Mouse (Mus musculus) heart, embryonic 15.5 days (tissue): ENCODE data around the gene Tspan3. TPM values are rescaled to one million over a fixed set of nuclear protein-coding genes. Genes with fewer than 3 reads are reported as not detected.

Experiments used
- ATAC-seq: fragments of 200-750 bp; cut with Nextera tagmentation; replicated peaks from 2 replicates; pipeline ENCODE4 v1.8.0; 2017; ENCODE audit warnings: low read depth, moderate TSS enrichment; ENCODE audit not compliant: insufficient number of reproducible peaks, insufficient read depth, low FRiP score
- H3K27ac ChIP-seq: fragments of 300-500 bp; sonication (generic); 2 replicates; pipeline ENCODE4 v1.5.1; 2015; ENCODE audit warnings: mild to moderate bottlenecking, inconsistent platforms
- H3K27me3 ChIP-seq: fragments of 300-500 bp; sonication (generic); 2 replicates; pipeline ENCODE4 v1.6.1; 2015; ENCODE audit warnings: inconsistent platforms
- H3K36me3 ChIP-seq: fragments of 300-500 bp; sonication (generic); 2 replicates; pipeline ENCODE4 v1.6.1; 2015; ENCODE audit warnings: mild to moderate bottlenecking, inconsistent platforms
- H3K4me1 ChIP-seq: fragments of 300-500 bp; sonication (generic); replicated peaks from 2 replicates; pipeline ENCODE4 v1.6.1; 2015; ENCODE audit warnings: inconsistent platforms
- H3K4me2 ChIP-seq: fragments of 300-500 bp; sonication (generic); 2 replicates; pipeline ENCODE4 v1.6.1; 2015; ENCODE audit warnings: inconsistent platforms, mild to moderate bottlenecking, moderate library complexity
- H3K4me3 ChIP-seq: fragments of 300-500 bp; sonication (generic); 2 replicates; pipeline ENCODE4 v1.5.1; 2015; ENCODE audit warnings: mild to moderate bottlenecking, inconsistent platforms
- H3K9ac ChIP-seq: fragments of 300-500 bp; sonication (generic); 2 replicates; pipeline ENCODE4 v1.6.1; 2015; ENCODE audit warnings: mild to moderate bottlenecking, inconsistent platforms
- H3K9me3 ChIP-seq: fragments of 300-500 bp; sonication (generic); replicated peaks from 2 replicates; pipeline ENCODE4 v1.6.1; 2016; ENCODE audit warnings: inconsistent platforms
- WGBS: fragments of 180-500 bp; shearing (Covaris S2); methylation state at CpG from one replicate; pipeline ENCODE4 v1.1.7; 2015; ENCODE audit warnings: mixed read lengths; 5-methylcytosine and 5-hydroxymethylcytosine counted together
- polyA plus RNA-seq: library from polyadenylated mRNA; unstranded; fragments of >200 nt; fragmentation: Nextera tagmentation; extraction: Ambion mirVana; gene quantifications from 2 replicates; pipeline ENCODE4 v1.2.1, GENCODE M21; 2015

The Tspan3 gene
- polyA plus RNA-seq, 1 experiment from 2014 or later: 378 TPM

DNA sequence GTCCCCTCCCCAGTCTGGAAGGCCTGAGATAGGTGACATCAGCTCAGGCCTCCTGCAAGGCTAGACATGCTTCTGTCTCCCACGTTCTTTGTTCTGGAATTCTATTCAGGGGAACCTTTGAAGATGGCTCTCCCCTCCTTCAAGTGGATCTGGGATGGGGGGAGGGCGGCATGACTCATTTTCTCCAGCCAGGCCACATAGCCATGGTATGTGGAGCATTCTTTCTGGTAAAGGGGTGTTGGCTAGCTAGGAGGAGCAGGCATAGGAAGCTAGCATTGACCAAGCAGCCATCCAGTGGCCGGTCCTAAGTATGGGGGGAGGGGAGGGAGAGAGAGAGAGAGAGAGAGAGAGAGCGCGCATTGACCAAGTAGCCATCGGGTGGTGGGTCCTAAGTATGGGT is 57.8 kb downstream of the Tspan3 start:
- Histone ChIP-seq H3K9me3 (no peaks in the 10 kb centered on the region), H3K27ac (no peak overlapping the region), H3K4me1 (peaks cover 14% of the 10 kb centered on the region; the same call in 1 of the 2 replicates), H3K4me2 (no peak overlapping the region), H3K36me3 (no peaks in the 10 kb centered on the region), H3K4me3 (no peak overlapping the region), H3K27me3 (no peaks in the 10 kb centered on the region), H3K9ac (no peak overlapping the region)
- ATAC-seq: no peak
- WGBS: 49% methylated on average over 6 of the region's 6 CpGs

DNA sequence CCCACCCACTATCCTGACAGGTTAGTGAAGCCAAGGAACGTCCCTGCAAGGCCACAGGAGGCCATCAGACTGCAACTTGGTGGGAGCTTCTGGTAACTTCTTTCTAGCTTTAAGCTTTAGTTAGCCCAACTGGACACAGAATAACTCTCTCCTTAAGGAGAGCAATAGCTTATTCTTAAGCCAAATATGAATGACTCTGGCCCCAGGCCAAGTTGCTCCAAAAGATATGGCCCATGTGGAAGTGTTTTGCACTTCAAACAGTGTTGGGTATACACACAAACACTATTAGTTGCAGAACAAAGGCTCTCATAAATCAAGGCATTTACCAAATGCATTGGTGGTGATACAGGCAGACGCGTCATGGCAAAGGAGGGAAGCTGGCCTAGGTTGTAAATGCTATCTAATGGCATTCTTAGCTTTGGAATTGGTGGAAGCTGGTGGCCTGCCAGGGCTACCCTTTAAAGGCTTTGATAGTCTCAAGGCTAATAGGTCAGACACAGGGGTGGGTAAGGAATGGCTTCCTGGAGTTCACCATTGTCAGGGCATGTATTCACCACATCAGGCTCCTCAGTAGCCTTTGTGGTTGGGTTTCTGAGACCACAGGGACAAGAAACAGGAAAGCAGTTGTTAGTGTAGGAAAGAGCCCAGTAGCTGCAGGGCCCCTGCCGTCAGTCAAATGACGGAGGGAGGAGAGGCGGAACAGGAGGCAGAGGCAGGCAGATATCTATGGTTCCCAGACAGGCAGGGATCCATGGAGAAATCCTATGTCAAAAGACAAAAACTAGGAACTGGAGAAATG is 58.8 kb downstream of the Tspan3 start:
- no peaks in the 10 kb centered on the region for H3K36me3 ChIP-seq
- no peak overlapping the region for H3K4me2 ChIP-seq
- H3K9me3 ChIP-seq: no peaks in the 10 kb centered on the region
- H3K27me3 ChIP-seq: no peaks in the 10 kb centered on the region
- peaks cover 14% of the 10 kb centered on the region; the same call in 1 of the 2 replicates for H3K4me1 ChIP-seq
- H3K9ac ChIP-seq: no peak overlapping the region
- ATAC-seq: no peak
- WGBS: 74% methylated on average over 6 of the region's 6 CpGs
- no peak overlapping the region for H3K27ac ChIP-seq
- H3K4me3 ChIP-seq: no peak overlapping the region

DNA sequence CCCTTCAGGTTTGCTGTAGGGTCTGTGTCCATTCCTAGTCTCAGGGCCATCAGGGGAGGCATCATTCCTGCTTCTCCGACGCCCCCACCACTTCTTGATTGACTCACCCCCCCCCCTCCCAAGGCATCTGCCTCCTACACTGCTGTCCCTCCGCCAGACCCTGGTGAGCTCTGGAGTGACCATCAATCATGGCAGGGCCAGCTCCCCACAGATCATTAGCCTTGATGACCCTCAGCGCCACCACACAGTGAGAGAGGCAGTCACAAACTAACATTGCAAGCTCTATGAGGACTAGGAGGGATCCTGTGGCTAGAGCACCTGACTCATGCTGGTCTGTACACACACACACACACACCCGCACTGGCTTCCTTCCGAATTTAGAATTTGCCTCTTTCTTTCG is 60.4 kb downstream of the Tspan3 start:
- 59% methylated on average over 7 of the region's 7 CpGs for WGBS
- Histone ChIP-seq H3K9me3 (no peaks in the 10 kb centered on the region), H3K4me2 (no peak overlapping the region), H3K27ac (no peak overlapping the region), H3K4me1 (peaks cover 14% of the 10 kb centered on the region; the same call in 1 of the 2 replicates), H3K4me3 (no peak overlapping the region), H3K27me3 (no peaks in the 10 kb centered on the region), H3K9ac (no peak overlapping the region), H3K36me3 (no peaks in the 10 kb centered on the region)
- no peak for ATAC-seq

DNA sequence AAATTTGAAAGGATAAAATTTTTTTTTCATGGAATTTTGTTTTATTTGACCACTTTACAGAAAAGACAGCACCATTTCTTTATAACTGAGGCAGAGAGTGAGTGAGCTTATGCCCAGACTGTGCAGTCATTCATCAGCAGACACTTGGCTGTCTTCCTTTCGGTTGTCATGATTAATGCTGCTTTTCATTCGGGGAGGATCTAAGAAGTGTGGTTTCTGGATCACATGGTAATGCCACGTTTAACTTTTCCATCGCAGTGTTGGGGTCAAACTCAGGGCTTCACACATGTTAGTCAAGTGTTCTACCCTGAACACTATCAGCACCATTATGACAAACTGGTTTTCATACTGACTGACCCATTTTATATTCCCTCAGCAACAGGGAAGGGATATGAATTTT is 64.3 kb downstream of the Tspan3 start:
- ATAC-seq: no peak
- Histone ChIP-seq H3K27ac (no peak overlapping the region), H3K4me3 (no peak overlapping the region), H3K36me3 (no peaks in the 10 kb centered on the region), H3K9me3 (no peaks in the 10 kb centered on the region), H3K27me3 (no peaks in the 10 kb centered on the region), H3K4me1 (no peaks in the 10 kb centered on the region), H3K4me2 (no peak overlapping the region), H3K9ac (no peak overlapping the region)
- WGBS: 41% methylated on average over 4 of the region's 4 CpGs

DNA sequence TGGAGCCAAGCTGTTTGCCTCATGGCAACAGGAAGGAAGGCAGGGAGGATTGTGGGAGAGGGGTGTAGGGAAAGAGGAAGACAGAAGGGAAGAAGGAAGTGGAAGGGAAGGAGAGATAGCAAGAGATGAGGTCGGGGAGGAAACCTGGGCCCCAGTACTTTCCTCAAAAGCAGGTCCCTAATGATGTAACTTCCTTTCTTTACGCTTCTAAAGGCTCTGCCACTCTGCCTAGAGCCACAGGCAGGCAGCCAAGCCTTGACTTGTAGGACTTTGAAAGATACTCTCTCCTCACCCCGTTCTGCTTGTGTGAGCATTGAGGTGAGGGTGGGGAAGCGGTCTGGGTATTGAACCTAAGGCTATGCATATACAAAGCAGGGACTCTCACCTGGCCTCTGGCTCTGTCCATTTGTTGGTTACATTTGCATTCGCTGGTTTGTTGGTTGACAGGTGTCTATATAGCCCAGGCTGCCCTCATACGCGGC is 65.2 kb downstream of the Tspan3 start:
- ATAC-seq: no peak
- Histone ChIP-seq H3K36me3 (no peaks in the 10 kb centered on the region), H3K4me3 (no peak overlapping the region), H3K9ac (no peak overlapping the region), H3K27me3 (no peaks in the 10 kb centered on the region), H3K27ac (no peak overlapping the region), H3K4me2 (no peak overlapping the region), H3K4me1 (no peaks in the 10 kb centered on the region), H3K9me3 (no peaks in the 10 kb centered on the region)
- WGBS: 81% methylated on average over 7 of the region's 7 CpGs

DNA sequence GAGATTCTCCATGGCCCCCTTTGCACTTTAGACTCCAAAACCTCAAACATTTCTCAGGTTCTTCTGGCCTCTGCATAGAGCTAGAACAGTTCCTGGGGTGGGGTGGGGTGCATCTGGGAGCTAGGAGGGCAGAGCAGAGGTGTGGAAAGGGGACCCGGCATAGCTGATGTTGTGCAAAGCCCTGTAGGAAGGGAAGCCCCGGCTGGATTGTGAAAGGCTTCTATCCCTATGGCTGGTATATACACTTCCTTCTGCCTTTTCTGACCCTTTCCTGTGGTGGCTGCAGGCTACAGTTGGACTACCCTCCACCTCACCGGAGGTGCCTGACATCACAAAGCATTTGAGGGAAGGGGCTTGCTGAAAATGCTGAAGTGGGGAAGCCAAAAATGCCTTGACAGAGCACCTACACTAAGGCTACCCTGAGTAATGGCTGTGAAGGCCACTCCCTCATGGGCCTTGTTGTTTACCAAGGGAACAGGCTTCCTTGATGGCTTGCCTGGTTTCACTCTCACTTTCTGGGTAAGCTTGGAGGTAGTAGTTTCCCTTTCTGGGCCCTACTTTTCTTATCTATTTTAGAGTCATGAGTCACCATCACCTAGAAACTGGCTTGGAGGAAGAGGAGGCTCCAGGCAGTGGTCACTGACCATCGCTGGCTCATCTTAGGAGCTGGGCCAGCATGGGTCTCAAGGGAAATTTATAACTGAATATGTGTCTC is 67.5 kb downstream of the Tspan3 start:
- H3K4me3 ChIP-seq: no peak overlapping the region
- no peak for ATAC-seq
- H3K9ac ChIP-seq: no peak overlapping the region
- 62% methylated on average over 4 of the region's 4 CpGs for WGBS
- H3K36me3 ChIP-seq: no peaks in the 10 kb centered on the region
- no peaks in the 10 kb centered on the region for H3K9me3 ChIP-seq
- no peak overlapping the region for H3K27ac ChIP-seq
- no peaks in the 10 kb centered on the region for H3K27me3 ChIP-seq
- no peak overlapping the region for H3K4me2 ChIP-seq
- H3K4me1 ChIP-seq: no peaks in the 10 kb centered on the region

DNA sequence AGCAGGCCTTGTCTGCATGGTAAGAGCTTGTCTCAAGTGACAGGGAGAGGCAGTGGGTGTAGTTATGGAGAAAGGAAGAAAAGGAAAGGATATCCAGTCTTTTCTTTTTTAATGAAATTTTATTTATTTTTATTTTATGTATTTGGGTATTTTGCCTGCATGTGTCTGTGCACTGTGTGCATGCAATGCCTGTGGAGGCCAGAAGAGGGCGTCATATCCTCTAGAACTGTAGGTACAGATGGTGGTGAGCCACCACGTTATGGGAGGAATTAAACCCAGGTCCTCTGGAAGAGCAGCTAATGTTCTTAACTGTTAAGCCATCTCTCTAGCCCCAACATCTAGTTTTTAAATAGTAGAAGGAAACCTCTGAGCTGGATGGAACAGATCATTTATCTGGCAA is 73.2 kb downstream of the Tspan3 start:
- no peak overlapping the region for H3K4me2 ChIP-seq
- no peak overlapping the region for H3K27ac ChIP-seq
- no peak overlapping the region for H3K4me3 ChIP-seq
- no peaks in the 10 kb centered on the region for H3K27me3 ChIP-seq
- H3K9me3 ChIP-seq: no peaks in the 10 kb centered on the region
- 33% methylated on average over 2 of the region's 2 CpGs for WGBS
- peaks cover 21% of the 10 kb centered on the region for H3K4me1 ChIP-seq
- H3K9ac ChIP-seq: 0 out of 2 replicates have a peak overlapping the region, but pooled peaks have one; percentile 12
- H3K36me3 ChIP-seq: no peaks in the 10 kb centered on the region
- no peak for ATAC-seq

DNA sequence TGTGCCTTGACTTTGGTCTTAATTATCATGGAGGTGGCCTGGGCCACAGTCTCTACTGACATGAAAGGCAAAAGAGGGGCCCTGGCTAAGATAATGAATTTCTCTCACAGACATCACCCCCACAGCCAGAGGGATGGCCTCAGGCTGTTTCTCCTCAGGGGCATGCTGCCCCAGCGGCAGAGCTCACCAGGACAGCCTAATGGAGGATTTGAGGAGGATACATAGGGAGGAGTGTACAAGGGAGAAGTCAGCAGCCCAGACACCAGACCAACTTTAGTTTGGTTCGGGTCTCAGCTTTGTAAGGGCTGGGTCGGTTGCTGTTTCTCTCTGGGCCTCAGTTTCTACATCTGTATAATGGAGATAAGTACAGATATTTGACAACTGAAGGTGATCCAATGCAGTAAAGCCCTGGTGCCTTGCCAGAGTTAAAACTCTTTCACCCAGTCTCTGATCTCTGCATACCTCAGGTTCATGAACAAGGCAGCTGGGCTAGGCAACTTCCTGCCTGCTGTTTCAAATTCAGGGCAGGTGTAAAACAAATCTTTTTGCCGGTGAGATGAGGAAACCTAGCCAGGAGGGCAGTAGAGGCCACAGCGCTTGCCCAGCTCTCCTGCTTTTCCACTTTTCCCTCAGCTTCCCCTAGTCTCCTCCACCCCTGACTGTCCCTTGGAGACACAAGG is 74.6 kb downstream of the Tspan3 start:
- H3K4me1 ChIP-seq: peaks cover 21% of the 10 kb centered on the region
- peak overlapping the region; percentile 37; the same call in 1 of the 2 replicates for H3K9ac ChIP-seq
- H3K9me3 ChIP-seq: no peaks in the 10 kb centered on the region
- ATAC-seq: no peak
- H3K4me2 ChIP-seq: peak overlapping the region; percentile 52
- peak overlapping the region; percentile 24 for H3K4me3 ChIP-seq
- WGBS: 66% methylated on average over 5 of the region's 5 CpGs
- H3K27ac ChIP-seq: peak overlapping the region; percentile 79
- no peaks in the 10 kb centered on the region for H3K36me3 ChIP-seq
- no peaks in the 10 kb centered on the region for H3K27me3 ChIP-seq

DNA sequence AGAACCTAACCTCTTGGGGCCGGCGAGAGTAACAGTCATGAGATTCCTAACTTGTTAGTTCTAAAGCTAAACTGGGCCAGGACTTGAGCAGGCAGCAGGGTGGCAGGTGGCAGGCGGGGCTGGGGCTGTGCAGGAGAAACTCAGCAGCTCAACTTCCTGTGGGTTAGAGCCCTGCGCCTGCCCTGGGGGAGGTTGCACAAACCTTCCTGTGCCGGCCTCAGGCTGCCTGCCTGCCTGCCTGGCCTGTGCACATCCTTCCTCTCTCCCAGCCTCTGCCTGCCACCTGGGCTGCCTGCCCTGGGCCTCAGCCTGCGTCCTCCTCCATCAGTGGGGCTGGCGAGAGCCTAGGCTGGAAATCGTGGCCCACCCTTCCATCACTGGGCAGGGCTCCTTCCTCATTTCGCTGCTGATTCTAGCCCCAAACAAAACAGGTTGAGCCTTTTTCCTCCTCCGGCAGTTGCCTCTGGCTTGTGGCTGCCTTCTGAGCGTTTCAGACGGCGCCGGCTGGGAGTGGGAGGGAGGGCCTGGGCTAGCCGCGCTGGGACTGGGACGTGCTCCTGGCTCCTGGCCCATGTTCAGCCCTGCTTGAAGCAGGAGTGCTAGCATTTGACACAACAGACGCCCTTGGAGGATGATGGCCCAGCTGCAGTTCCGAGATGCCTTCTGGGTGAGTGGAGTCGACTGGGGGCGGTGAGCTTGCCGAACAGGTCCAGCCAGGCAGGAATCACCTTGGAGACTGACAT is 75.3 kb downstream of the Tspan3 start, which contains the start of gene Pstpip1:
Gene Pstpip1, plus strand, starts transcription at position 185 of the 743 bp plus-strand sequence.
- Histone ChIP-seq H3K4me3 (peak within 1 kb of the TSS; percentile 24), H3K27ac (peak within 1 kb of the TSS; percentile 79), H3K4me1 (peaks cover 23% of the 10 kb centered on the region), H3K27me3 (no peaks in the 10 kb centered on the region), H3K9ac (peak within 1 kb of the TSS; percentile 37; the same call in 1 of the 2 replicates), H3K4me2 (peak within 1 kb of the TSS; percentile 52), H3K9me3 (no peaks in the 10 kb centered on the region), H3K36me3 (no peaks in the 10 kb centered on the region)
- ATAC-seq: peak; percentile 87
- 17% methylated on average over 22 of the region's 22 CpGs for WGBS

DNA sequence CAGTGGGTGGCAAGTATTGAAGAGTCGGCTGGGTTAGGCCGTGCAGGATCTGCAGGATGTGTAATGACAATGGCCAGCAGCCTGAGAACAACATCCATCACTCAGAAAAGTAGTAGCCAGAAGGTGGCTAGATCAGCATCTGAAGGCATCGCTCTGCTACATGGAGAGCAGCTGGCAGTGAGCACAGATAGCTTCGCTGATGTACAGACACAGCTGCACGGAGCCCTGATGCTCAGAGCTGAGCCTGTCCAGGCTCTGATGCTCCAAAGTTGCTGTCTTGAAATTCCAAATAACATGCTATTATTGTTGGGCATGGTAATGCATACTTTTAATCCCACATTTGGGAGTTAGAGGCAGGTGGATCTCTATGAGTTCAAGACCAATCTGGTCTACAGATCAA is 78.8 kb downstream of the Tspan3 start:
- Histone ChIP-seq H3K4me1 (peaks cover 23% of the 10 kb centered on the region), H3K27me3 (no peaks in the 10 kb centered on the region), H3K4me2 (no peak overlapping the region), H3K4me3 (no peak overlapping the region), H3K9me3 (no peaks in the 10 kb centered on the region), H3K9ac (no peak overlapping the region), H3K36me3 (no peaks in the 10 kb centered on the region), H3K27ac (no peak overlapping the region)
- WGBS: 76% methylated on average over 5 of the region's 5 CpGs
- ATAC-seq: no peak
